Mouse (Mus musculus): ENCODE results near the gene Frmpd4.

Frmpd4 gene

GRCm38 (mm10) chrX:168577131-168577530 lies at the start of gene Frmpd4:
Frmpd4 (minus strand) TSS chrX:168577231.
- DNase-seq (ENCODE audit: low spot score in 2 of 2) = no peak

- DNase-seq (ENCODE audit: low spot score in 2 of 2) = no peak
Measured at GRCm38 (mm10) chrX:168595193-168595592, 18.2 kb upstream of the Frmpd4 start.

- no peak for DNase-seq (ENCODE audit: low spot score in 2 of 2)
Measured at GRCm38 (mm10) chrX:168584303-168584702, 7.3 kb upstream of the Frmpd4 start.

- DNase-seq (ENCODE audit: low spot score in 2 of 2) = no peak
Measured at GRCm38 (mm10) chrX:168571808-168572207, 5.2 kb downstream of the Frmpd4 start.

- DNase-seq (ENCODE audit: low spot score in 2 of 2) = no peak
Measured at GRCm38 (mm10) chrX:168569231-168569630, 7.8 kb downstream of the Frmpd4 start.

GRCm38 (mm10) chrX:168505254-168505653 lies 71.8 kb downstream of the Frmpd4 start:
- no peak for DNase-seq (ENCODE audit: low spot score in 2 of 2)

- DNase-seq (ENCODE audit: low spot score in 2 of 2) = no peak
Measured at GRCm38 (mm10) chrX:168455233-168455632, 121.8 kb downstream of the Frmpd4 start.

GRCm38 (mm10) chrX:168431206-168431605 lies 145.8 kb downstream of the Frmpd4 start:
- DNase-seq (ENCODE audit: low spot score in 2 of 2) = no peak

- no peak for DNase-seq (ENCODE audit: low spot score in 2 of 2)
Measured at GRCm38 (mm10) chrX:168429814-168430213, 147.2 kb downstream of the Frmpd4 start.

- DNase-seq (ENCODE audit: low spot score in 2 of 2) = no peak
Measured at GRCm38 (mm10) chrX:168415403-168415802, 161.6 kb downstream of the Frmpd4 start.

- DNase-seq (ENCODE audit: low spot score in 2 of 2) = no peak
Measured at GRCm38 (mm10) chrX:168403512-168403911, 173.5 kb downstream of the Frmpd4 start.

- no peak for DNase-seq (ENCODE audit: low spot score in 2 of 2)
Measured at GRCm38 (mm10) chrX:168350431-168350830, 226.6 kb downstream of the Frmpd4 start.

GRCm38 (mm10) chrX:168349320-168350225 lies 227.5 kb downstream of the Frmpd4 start:
- DNase-seq (ENCODE audit: low spot score in 2 of 2) = no peak

- no peak for DNase-seq (ENCODE audit: low spot score in 2 of 2)
Measured at GRCm38 (mm10) chrX:168338212-168338611, 238.8 kb downstream of the Frmpd4 start.

GRCm38 (mm10) chrX:168325161-168325560 lies 251.9 kb downstream of the Frmpd4 start:
- DNase-seq (ENCODE audit: low spot score in 2 of 2) = no peak

- no peak for DNase-seq (ENCODE audit: low spot score in 2 of 2)
Measured at GRCm38 (mm10) chrX:168312158-168312557, 264.9 kb downstream of the Frmpd4 start.

GRCm38 (mm10) chrX:168310143-168310542 lies 266.9 kb downstream of the Frmpd4 start:
- no peak for DNase-seq (ENCODE audit: low spot score in 2 of 2)

- DNase-seq (ENCODE audit: low spot score in 2 of 2) = no peak
Measured at GRCm38 (mm10) chrX:168292506-168292905, 284.5 kb downstream of the Frmpd4 start.

GRCm38 (mm10) chrX:168207034-168207433 lies 370.0 kb downstream of the Frmpd4 start:
- no peak for DNase-seq (ENCODE audit: low spot score in 2 of 2)

GRCm38 (mm10) chrX:168191944-168192343 lies 385.1 kb downstream of the Frmpd4 start:
- DNase-seq (ENCODE audit: low spot score in 2 of 2) = no peak

- no peak for DNase-seq (ENCODE audit: low spot score in 2 of 2)
Measured at GRCm38 (mm10) chrX:168189563-168189962, 387.5 kb downstream of the Frmpd4 start.

GRCm38 (mm10) chrX:168163001-168163400 lies 414.0 kb downstream of the Frmpd4 start:
- DNase-seq (ENCODE audit: low spot score in 2 of 2) = no peak

- no peak for DNase-seq (ENCODE audit: low spot score in 2 of 2)
Measured at GRCm38 (mm10) chrX:168158866-168159265, 418.2 kb downstream of the Frmpd4 start.
